Mouse (Mus musculus) heart, embryonic 13.5 days (tissue): ENCODE results near the gene Prickle2. TPM values are rescaled to one million over a fixed set of nuclear protein-coding genes. Genes with fewer than 3 reads are reported as not detected.
A peak's percentile ranks its signal among the peaks of the same experiment; 100 is the strongest.

Experiments
- ATAC-seq: fragments of 200-750 bp; cut with Nextera tagmentation; 2 replicates; pipeline ENCODE4 v1.8.0; 2017; ENCODE audit warnings: moderate TSS enrichment; ENCODE audit not compliant: insufficient number of reproducible peaks, low FRiP score, low TSS enrichment; ENCODE audit errors: extremely low read depth
- H3K27ac ChIP-seq: fragments of 300-500 bp; sonication (generic); replicated peaks from 2 replicates; pipeline ENCODE4 v1.5.1; 2015; ENCODE audit warnings: moderate library complexity, mild to moderate bottlenecking, inconsistent platforms
- H3K27me3 ChIP-seq: fragments of 300-500 bp; sonication (generic); replicated peaks from 2 replicates; pipeline ENCODE4 v1.6.1; 2015; ENCODE audit warnings: mild to moderate bottlenecking, inconsistent platforms
- H3K36me3 ChIP-seq: fragments of 300-500 bp; sonication (generic); 2 replicates; pipeline ENCODE4 v1.6.1; 2015; ENCODE audit warnings: mild to moderate bottlenecking, inconsistent platforms
- H3K4me1 ChIP-seq: fragments of 300-500 bp; sonication (generic); 2 replicates; pipeline ENCODE4 v1.6.1; 2015; ENCODE audit warnings: inconsistent platforms
- H3K4me2 ChIP-seq: fragments of 300-500 bp; sonication (generic); 2 replicates; pipeline ENCODE4 v1.6.1; 2015; ENCODE audit warnings: inconsistent platforms, mild to moderate bottlenecking, moderate library complexity
- H3K4me3 ChIP-seq: fragments of 300-500 bp; sonication (generic); 2 replicates; pipeline ENCODE4 v1.5.1; 2015; ENCODE audit warnings: moderate library complexity, mild to moderate bottlenecking, inconsistent platforms
- H3K9ac ChIP-seq: fragments of 300-500 bp; sonication (generic); 2 replicates; pipeline ENCODE4 v1.6.1; 2015; ENCODE audit warnings: inconsistent platforms, mild to moderate bottlenecking, moderate library complexity
- H3K9me3 ChIP-seq: fragments of 300-500 bp; sonication (generic); 2 replicates; pipeline ENCODE4 v1.6.1; 2016; ENCODE audit warnings: inconsistent platforms
- WGBS: fragments of 180-500 bp; shearing (Covaris S2); methylation state at CpG from one replicate; pipeline ENCODE4 v1.1.7; 2015; ENCODE audit warnings: mixed read lengths; 5-methylcytosine and 5-hydroxymethylcytosine counted together
- polyA plus RNA-seq: library from polyadenylated mRNA; unstranded; fragments of >200 nt; fragmentation: Nextera tagmentation; extraction: Ambion mirVana; gene quantifications from 2 replicates; pipeline ENCODE4 v1.2.1, GENCODE M21; 2015

Prickle2 gene
- polyA plus RNA-seq, 1 experiment from 2014 or later: 5.4 TPM

- Histone ChIP-seq H3K36me3 (0 out of 2 replicates have a peak, but pooled peaks cover 5% of the 10 kb centered on the region), H3K27ac (no peak overlapping the region), H3K4me2 (no peak overlapping the region), H3K9me3 (no peaks in the 10 kb centered on the region), H3K4me3 (no peak overlapping the region), H3K27me3 (no peaks in the 10 kb centered on the region), H3K9ac (no peak overlapping the region), H3K4me1 (0 out of 2 replicates have a peak, but pooled peaks cover 9% of the 10 kb centered on the region)
- no peak for ATAC-seq
- 90% methylated on average over 3 of the region's 3 CpGs for WGBS
These were observed 265.7 kb downstream of the Prickle2 start for GRCm38 (mm10) chr6:92440251-92440650.

GRCm38 (mm10) chr6:92432146-92432545, 273.8 kb downstream of the Prickle2 start:
- no peak overlapping the region for H3K27ac ChIP-seq
- ATAC-seq: no peak
- no peak overlapping the region for H3K4me3 ChIP-seq
- H3K4me2 ChIP-seq: no peak overlapping the region
- H3K27me3 ChIP-seq: no peaks in the 10 kb centered on the region
- WGBS: 86% methylated on average over 5 of the region's 5 CpGs
- peaks cover 43% of the 10 kb centered on the region for H3K4me1 ChIP-seq
- peaks cover 8% of the 10 kb centered on the region; the same call in 1 of the 2 replicates for H3K36me3 ChIP-seq
- H3K9ac ChIP-seq: no peak overlapping the region
- no peaks in the 10 kb centered on the region for H3K9me3 ChIP-seq

DNA sequence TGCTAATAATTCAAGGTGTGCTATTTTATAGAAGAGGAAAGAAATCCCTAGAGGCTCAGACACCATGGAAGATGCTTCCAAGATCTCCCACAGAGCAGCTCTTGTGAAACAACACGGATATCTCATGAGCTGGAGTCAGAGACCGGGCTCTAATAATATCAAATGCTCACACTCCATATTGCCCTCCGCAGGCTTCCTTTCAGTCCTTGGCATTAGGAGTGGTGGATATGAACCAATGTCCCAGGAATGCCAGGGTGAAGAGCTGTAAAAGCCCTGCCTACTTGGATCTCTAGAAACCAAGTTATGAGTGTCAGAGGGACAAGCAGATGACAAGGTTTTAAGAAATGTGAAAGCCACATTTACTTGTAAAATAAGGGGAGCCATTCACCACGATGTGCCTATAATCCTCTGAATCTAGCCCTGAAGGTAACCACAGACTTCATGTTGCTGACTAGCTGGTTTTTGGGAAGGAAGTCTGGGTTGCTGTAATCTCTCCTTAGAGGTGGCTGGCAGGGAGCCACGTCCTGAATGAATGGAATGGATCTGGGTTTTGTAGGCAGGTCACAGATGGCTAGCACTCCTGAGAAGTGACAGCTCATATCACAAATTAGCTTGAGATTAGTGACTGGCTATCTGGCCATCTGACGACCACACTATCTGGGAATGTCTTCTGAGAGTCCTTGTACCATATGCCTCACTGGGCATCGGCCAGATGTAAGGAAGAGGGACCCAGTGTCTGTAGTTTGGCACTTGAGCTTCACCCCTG, 278.4 kb downstream of the Prickle2 start:
- Histone ChIP-seq H3K4me3 (no peak overlapping the region), H3K4me2 (no peak overlapping the region), H3K36me3 (peaks cover 1% of the 10 kb centered on the region; the same call in 1 of the 2 replicates), H3K4me1 (peaks cover 68% of the 10 kb centered on the region), H3K9ac (no peak overlapping the region), H3K27me3 (no peaks in the 10 kb centered on the region), H3K27ac (peak overlapping the region; percentile 62), H3K9me3 (no peaks in the 10 kb centered on the region)
- ATAC-seq: no peak
- WGBS: 33% methylated on average over 7 of the region's 7 CpGs

DNA sequence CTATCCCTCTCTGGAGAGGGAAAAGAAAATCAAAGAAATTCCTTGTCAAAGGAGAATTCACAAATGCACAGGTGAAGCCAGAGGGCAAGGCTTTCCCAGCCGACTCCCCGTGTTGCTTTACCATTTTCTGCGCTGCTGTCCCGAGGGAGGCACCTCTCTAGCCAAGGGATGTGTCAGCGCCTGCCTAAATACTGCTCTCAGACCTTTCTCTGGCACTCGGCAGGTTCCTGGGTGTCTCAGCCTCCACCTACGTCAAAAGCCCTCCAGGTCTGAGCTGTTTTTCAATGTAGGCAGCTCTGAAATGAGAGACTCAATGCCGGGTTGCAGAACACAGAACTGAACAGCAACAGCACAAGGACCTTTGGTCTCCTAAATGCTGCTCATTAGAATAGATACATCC, 280.1 kb downstream of the Prickle2 start:
- Histone ChIP-seq H3K4me2 (no peak overlapping the region), H3K27ac (no peak overlapping the region), H3K36me3 (peaks cover 18% of the 10 kb centered on the region), H3K9ac (no peak overlapping the region), H3K9me3 (no peaks in the 10 kb centered on the region), H3K4me1 (peaks cover 56% of the 10 kb centered on the region), H3K4me3 (no peak overlapping the region), H3K27me3 (no peaks in the 10 kb centered on the region)
- WGBS: 45% methylated on average over 8 of the region's 8 CpGs
- no peak for ATAC-seq

DNA sequence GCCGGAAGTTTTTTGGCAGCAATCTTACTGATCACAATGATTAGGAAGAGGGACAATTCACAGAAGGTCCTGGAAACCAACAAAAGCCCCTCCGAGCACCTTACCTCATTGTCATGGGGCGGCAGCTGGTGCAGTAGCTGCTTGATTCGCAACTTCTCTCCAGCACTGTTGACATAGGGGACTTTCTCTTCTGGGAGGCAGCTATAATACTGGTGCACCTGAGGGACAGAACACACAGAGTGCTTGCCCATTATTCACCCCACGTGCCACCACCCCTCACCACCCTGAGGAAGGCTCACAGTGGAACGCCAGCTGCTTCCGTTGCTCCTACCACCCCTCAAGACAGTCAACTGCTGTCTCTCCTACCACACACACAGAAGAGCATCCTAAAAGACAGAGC, 280.5 kb downstream of the Prickle2 start:
- H3K4me1 ChIP-seq: peaks cover 55% of the 10 kb centered on the region
- H3K9me3 ChIP-seq: no peaks in the 10 kb centered on the region
- no peak for ATAC-seq
- peaks cover 21% of the 10 kb centered on the region for H3K36me3 ChIP-seq
- no peak overlapping the region for H3K4me2 ChIP-seq
- no peaks in the 10 kb centered on the region for H3K27me3 ChIP-seq
- no peak overlapping the region for H3K9ac ChIP-seq
- no peak overlapping the region for H3K27ac ChIP-seq
- WGBS: 76% methylated on average over 7 of the region's 7 CpGs
- no peak overlapping the region for H3K4me3 ChIP-seq

- Histone ChIP-seq H3K27me3 (no peaks in the 10 kb centered on the region), H3K4me3 (no peak overlapping the region), H3K9ac (no peak overlapping the region), H3K27ac (0 out of 2 replicates have a peak overlapping the region, but pooled peaks have one; percentile 14), H3K9me3 (no peaks in the 10 kb centered on the region), H3K4me1 (peaks cover 55% of the 10 kb centered on the region), H3K36me3 (peaks cover 26% of the 10 kb centered on the region), H3K4me2 (no peak overlapping the region)
- ATAC-seq: no peak
- WGBS: 19% methylated on average over 3 of the region's 3 CpGs
These were observed 281.0 kb downstream of the Prickle2 start for GRCm38 (mm10) chr6:92424991-92425390.

DNA sequence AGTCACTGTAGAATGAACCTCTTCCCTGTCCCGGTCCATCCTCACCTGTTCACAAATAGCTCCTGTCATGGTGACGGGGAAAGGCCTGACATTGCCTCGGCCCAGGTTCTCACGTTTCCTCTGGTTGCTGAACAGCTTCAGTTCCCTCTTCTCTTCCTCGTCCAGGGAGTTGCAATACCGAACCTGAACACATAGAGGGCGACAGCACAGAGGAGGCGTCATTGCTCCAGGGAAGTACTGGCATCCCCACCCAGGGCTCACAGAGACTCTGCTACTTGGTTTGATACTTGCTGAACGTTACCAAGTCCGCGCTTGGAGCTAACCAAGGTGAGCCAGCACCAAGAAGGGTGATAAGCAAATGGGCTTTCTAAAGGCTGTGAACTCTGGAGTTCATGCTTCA, 283.7 kb downstream of the Prickle2 start:
- 46% methylated on average over 11 of the region's 11 CpGs for WGBS
- Histone ChIP-seq H3K36me3 (peaks cover 37% of the 10 kb centered on the region), H3K9ac (no peak overlapping the region), H3K4me1 (peaks cover 35% of the 10 kb centered on the region), H3K4me3 (no peak overlapping the region), H3K9me3 (no peaks in the 10 kb centered on the region), H3K27ac (no peak overlapping the region), H3K4me2 (no peak overlapping the region), H3K27me3 (no peaks in the 10 kb centered on the region)
- no peak for ATAC-seq

DNA sequence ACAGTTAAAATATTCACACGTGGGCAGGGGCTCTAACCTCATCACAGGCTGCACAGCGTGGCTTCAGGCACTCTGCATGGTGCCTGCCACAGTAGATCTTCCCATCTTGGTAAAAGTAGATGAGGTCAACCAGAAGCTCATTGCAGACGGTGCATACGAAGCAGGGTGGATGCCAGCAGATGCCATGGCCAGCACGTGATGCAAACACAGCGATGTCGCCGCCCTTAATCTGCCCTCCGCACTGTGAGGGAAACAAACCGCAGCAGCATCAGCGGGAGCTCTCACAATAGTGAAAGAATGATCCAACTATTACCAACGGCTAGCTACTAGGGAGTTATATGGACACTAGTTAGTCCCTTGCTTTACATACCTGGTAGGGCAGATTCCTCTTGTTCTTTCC, 285.8 kb downstream of the Prickle2 start:
- Histone ChIP-seq H3K9me3 (no peaks in the 10 kb centered on the region), H3K27me3 (no peaks in the 10 kb centered on the region), H3K9ac (no peak overlapping the region), H3K36me3 (peaks cover 55% of the 10 kb centered on the region), H3K4me3 (no peak overlapping the region), H3K27ac (no peak overlapping the region), H3K4me1 (peaks cover 14% of the 10 kb centered on the region), H3K4me2 (no peak overlapping the region)
- WGBS: 83% methylated on average over 12 of the region's 12 CpGs
- no peak for ATAC-seq

DNA sequence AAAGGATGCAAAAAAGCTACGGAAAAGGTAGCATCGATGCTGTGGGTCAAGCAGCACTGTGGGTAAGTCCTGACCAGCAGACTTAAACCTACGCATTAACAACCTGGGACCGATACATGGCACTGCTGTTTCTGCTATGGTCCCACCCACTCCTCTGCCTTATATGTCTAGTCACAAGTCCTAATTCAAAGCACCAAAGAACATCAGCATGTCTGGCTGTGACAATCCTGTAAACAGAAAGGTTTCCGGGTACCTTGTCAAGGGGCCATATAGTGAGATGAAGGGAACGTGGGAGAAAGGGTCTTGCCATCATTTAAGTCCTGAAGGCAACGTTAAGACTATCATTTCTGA, 290.6 kb downstream of the Prickle2 start:
- Histone ChIP-seq H3K9ac (no peak overlapping the region), H3K27ac (no peak overlapping the region), H3K4me3 (no peak overlapping the region), H3K4me2 (no peak overlapping the region), H3K27me3 (no peaks in the 10 kb centered on the region), H3K36me3 (peaks cover 54% of the 10 kb centered on the region), H3K9me3 (no peaks in the 10 kb centered on the region), H3K4me1 (peaks cover 15% of the 10 kb centered on the region; the same call in 1 of the 2 replicates)
- WGBS: 84% methylated on average over 7 of the region's 7 CpGs
- ATAC-seq: no peak

DNA sequence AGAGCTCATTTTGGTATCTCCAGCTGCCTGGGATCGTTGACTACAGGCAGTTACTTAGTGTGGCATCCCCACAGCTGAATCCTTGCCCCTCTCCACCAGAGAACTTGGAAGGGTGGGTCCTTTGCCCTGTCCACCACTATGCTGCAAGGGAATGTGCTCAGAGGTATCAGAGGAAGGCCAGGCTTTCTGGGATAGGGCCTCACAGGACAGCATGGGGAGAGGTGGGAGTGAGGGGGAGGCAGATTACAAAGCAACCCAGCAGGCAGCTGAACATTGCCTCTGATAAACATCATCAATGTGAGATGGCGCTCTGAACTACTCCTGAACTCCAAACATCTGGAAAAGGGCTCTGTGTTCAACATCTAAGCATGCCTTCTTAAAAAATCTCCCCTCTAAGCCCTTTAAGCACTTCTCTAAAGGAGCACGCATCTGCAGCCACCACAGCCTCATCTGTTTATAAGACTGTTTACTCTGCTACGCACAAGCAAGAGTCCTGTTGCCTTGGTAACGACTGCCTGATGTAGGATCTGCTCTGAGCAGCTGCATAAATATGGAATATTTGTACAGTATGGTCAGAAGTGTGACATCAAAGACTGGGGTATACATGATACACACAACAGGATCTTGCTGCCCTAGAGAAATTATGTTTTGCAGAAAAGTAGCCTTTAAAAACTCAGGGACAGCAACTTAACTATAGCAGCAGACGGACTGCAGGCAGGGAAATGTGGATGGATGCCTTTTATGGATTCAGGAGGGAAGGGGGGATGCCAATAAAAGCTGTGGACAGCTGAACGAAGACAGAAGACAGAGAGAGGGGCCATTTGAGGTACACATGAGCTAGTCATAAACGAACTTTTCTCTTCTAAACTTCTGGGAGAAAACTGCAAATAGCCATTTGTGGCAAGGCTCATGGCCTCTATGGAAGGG, 291.2 kb downstream of the Prickle2 start:
- ATAC-seq: no peak
- H3K4me3 ChIP-seq: no peak overlapping the region
- peaks cover 54% of the 10 kb centered on the region for H3K36me3 ChIP-seq
- no peak overlapping the region for H3K4me2 ChIP-seq
- H3K9me3 ChIP-seq: no peaks in the 10 kb centered on the region
- H3K27me3 ChIP-seq: no peaks in the 10 kb centered on the region
- no peak overlapping the region for H3K27ac ChIP-seq
- H3K4me1 ChIP-seq: peaks cover 15% of the 10 kb centered on the region; the same call in 1 of the 2 replicates
- H3K9ac ChIP-seq: no peak overlapping the region
- 53% methylated on average over 8 of the region's 8 CpGs for WGBS

DNA sequence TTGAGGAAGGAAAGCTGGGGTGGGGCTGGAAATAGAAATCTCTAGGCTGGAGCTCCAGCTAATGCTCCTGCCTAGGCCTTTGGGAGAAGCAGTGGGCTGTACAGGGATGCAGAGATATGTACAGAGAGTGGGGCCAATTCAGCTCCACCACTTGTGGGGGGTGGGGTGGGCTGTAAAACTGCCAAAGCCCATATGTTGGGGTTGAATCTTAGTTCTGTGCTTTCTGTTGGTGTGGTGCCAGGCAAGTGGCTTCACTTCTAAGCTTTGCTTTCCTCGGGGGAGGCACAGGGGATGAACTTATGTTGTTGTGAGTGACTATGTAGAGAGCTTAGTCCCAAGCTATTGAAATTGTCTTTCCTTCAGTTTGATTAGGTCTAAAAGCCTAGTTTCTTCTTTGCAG, 292.0 kb downstream of the Prickle2 start:
- Histone ChIP-seq H3K4me3 (no peak overlapping the region), H3K4me1 (peaks cover 15% of the 10 kb centered on the region; the same call in 1 of the 2 replicates), H3K9ac (no peak overlapping the region), H3K27me3 (no peaks in the 10 kb centered on the region), H3K9me3 (no peaks in the 10 kb centered on the region), H3K4me2 (no peak overlapping the region), H3K36me3 (peaks cover 50% of the 10 kb centered on the region), H3K27ac (no peak overlapping the region)
- 65% methylated on average over 1 of the region's 1 CpGs for WGBS
- ATAC-seq: no peak
